Mouse (Mus musculus): ENCODE results near the gene Atg7. TPM values are rescaled to one million over a fixed set of nuclear protein-coding genes. Genes with fewer than 3 reads are reported as not detected.

Atg7 gene
- polyA plus RNA-seq, 1 experiment from 2014 or later, result 17.7 TPM

DNA sequence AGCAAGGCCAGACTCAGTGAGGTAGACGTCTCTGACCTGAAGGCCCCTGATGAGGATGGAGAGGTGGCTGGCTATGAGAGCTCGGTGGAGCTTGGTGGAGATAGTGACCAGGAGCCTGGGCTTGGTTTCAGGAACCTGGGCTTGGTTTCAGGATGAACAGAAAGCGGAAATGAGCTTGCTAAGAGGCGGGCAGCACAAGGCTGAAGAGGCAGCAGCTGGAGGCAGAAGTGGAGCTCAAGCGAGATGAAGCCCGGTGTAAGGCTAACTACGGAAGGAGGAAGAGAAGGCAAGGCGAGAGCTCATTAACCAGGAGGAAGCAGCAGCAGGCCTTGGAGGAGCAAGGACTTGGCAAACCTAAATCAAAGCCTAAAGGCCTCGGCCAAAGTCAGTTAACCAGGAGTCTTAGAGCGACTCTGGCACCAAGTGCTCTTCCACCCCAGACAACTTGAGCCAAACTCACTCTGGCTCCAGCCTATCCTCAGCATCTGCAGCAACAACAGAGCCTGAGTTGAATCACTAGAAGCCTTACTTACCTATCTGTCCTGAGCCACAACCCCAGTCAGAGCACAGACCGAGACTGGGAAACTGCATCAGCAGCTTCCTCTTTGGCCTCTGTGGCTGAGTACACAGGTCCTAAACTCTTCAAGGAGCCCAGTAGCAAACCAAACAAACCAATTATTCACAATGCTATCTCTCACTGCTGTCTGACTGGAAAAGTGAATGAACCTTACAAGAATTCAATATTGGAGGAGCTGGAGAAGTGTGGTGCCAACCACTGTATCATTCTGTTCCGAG, 99.5 kb downstream of the Atg7 start:
- 95% methylated on average over 12 of the region's 12 CpGs for WGBS
- Histone ChIP-seq H3K27ac (no peak overlapping the region), H3K9ac (no peak overlapping the region), H3K4me1 (peaks cover 8% of the 10 kb centered on the region), H3K36me3 (replicated peaks) (no peaks in the 10 kb centered on the region), H3K4me3 (no peak overlapping the region), H3K4me2 (no peak overlapping the region), H3K27me3 (replicated peaks) (no peaks in the 10 kb centered on the region), H3K9me3 (no peaks in the 10 kb centered on the region)
- no peak for ATAC-seq (replicated peaks)

DNA sequence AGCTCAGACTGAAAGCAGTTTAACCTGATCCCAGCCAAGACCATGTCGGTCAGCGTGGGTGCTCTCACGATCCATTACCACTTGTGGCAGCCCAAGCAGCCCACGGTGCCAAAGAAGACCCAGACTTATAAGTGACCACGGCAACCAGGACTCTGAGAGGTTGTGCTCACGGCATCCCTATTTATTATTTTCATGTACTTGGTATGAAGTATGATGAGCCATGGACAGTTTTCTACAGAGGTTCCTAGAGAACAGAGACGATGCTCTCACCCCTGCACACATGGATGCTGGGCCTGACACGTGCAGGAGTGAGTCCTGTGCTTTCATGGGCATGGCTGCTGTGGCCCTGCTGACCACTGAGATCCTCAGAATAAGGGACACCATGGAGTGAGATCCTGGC, 100.2 kb downstream of the Atg7 start:
- H3K4me2 ChIP-seq, result no peak overlapping the region
- no peak overlapping the region for H3K27ac ChIP-seq
- no peak for ATAC-seq (replicated peaks)
- no peaks in the 10 kb centered on the region for H3K9me3 ChIP-seq
- 95% methylated on average over 8 of the region's 8 CpGs for WGBS
- H3K36me3 ChIP-seq (replicated peaks), result no peaks in the 10 kb centered on the region
- no peaks in the 10 kb centered on the region for H3K27me3 ChIP-seq (replicated peaks)
- H3K9ac ChIP-seq, result no peak overlapping the region
- no peak overlapping the region for H3K4me3 ChIP-seq
- H3K4me1 ChIP-seq, result peaks cover 6% of the 10 kb centered on the region

DNA sequence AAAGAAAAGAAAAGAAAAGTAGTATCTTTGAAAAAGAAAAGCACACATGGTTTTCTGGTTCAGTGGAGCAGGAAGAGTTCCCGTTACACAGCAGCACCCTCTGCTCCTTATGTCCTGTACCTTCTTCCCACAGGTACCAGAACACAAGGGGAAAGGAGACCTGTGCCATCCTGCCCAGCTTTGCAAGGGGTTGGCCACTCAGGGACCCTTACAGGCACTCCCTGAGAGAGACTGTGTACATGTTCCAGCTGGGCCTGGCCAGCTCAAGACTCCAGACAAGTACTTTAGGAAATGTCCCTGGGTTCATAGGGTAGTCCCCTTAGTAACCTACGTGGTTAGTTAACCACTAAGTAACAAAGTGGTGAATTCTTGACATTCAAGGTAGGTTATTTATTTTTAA, 100.9 kb downstream of the Atg7 start:
- H3K4me3 ChIP-seq, result no peak overlapping the region
- H3K27me3 ChIP-seq (replicated peaks), result no peaks in the 10 kb centered on the region
- no peak overlapping the region for H3K4me2 ChIP-seq
- H3K4me1 ChIP-seq, result no peaks in the 10 kb centered on the region
- WGBS, result 83% methylated on average over 2 of the region's 2 CpGs
- no peak overlapping the region for H3K27ac ChIP-seq
- no peak overlapping the region for H3K9ac ChIP-seq
- H3K36me3 ChIP-seq (replicated peaks), result no peaks in the 10 kb centered on the region
- no peaks in the 10 kb centered on the region for H3K9me3 ChIP-seq
- no peak for ATAC-seq (replicated peaks)

DNA sequence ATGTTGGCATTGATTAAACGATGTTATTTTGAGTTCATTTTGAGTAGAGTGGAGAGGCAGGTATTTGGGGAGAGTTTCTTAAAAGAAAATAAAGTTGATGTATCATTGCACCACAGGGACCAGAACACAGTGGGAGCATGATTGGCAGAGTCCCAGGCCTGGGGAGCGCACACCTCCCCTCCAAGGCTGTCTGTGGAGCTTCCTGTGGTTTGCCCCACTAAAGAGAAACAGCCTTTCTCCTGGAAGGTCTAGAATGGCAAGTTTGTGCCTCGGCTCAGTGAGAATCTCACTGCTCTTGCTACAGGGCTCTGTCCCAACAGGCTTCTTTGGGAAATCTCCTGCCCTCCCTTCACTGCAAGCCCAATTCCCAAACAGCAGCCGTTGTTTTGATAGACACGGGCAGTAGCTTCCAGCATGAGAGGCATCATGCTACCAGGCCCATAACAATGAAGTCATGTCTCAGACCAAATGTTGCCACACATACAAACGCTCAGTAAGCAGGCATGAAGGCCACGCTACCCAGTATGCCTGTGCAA, 103.6 kb downstream of the Atg7 start:
- WGBS, result 82% methylated on average over 7 of the region's 7 CpGs
- no peak overlapping the region for H3K4me2 ChIP-seq
- no peaks in the 10 kb centered on the region for H3K27me3 ChIP-seq (replicated peaks)
- no peaks in the 10 kb centered on the region for H3K36me3 ChIP-seq (replicated peaks)
- no peak overlapping the region for H3K9ac ChIP-seq
- no peak overlapping the region for H3K27ac ChIP-seq
- H3K4me3 ChIP-seq, result no peak overlapping the region
- H3K9me3 ChIP-seq, result no peaks in the 10 kb centered on the region
- no peaks in the 10 kb centered on the region for H3K4me1 ChIP-seq
- no peak for ATAC-seq (replicated peaks)

DNA sequence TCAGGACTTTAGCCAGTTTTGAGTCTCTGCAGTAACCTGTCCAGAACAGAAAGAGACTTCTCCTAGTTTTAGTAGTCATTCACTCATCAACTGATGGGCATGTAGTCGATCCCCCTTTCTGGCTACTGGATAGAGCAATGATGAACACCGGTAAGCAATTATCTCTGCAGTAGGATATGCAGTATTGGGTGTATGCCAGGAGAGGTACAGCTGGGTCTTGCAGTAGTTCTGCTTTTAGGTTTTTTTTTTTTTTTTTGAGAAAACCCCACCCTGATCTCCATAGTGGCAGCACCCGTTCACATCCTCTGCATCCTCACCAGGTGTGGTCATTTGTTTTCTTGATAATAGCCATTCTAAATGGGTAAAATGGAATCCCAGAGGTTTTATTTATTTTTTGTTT, 105.5 kb downstream of the Atg7 start:
- H3K27ac ChIP-seq, result no peak overlapping the region
- H3K9ac ChIP-seq, result no peak overlapping the region
- no peaks in the 10 kb centered on the region for H3K27me3 ChIP-seq (replicated peaks)
- H3K4me2 ChIP-seq, result no peak overlapping the region
- H3K4me1 ChIP-seq, result no peaks in the 10 kb centered on the region
- H3K9me3 ChIP-seq, result no peaks in the 10 kb centered on the region
- H3K36me3 ChIP-seq (replicated peaks), result no peaks in the 10 kb centered on the region
- H3K4me3 ChIP-seq, result no peak overlapping the region
- no peak for ATAC-seq (replicated peaks)
- WGBS, result 93% methylated on average over 3 of the region's 3 CpGs

DNA sequence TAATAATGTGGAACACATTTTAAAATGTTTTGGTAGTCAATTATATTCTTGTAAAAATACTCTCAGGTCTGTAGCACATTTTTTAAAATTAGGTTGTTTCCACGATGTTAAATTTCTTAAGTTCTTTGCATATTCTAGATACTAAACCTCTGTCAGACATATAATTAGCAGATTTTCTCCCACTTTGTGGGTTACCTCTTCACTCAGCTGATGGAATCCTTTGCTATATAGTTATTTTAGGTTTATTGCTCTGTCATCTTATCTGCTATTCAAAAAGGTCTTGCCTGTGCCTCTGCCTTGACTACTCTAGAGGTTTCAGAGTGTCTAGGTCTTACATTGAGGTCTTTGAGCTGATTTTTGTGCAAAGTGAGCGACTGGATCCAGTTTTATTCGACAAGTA, 106.0 kb downstream of the Atg7 start:
- Histone ChIP-seq H3K36me3 (replicated peaks) (no peaks in the 10 kb centered on the region), H3K9me3 (no peaks in the 10 kb centered on the region), H3K4me3 (no peak overlapping the region), H3K27me3 (replicated peaks) (no peaks in the 10 kb centered on the region), H3K9ac (no peak overlapping the region), H3K27ac (no peak overlapping the region), H3K4me2 (no peak overlapping the region), H3K4me1 (no peaks in the 10 kb centered on the region)
- ATAC-seq (replicated peaks), result no peak
- WGBS, result 95% methylated on average over 3 of the region's 3 CpGs

DNA sequence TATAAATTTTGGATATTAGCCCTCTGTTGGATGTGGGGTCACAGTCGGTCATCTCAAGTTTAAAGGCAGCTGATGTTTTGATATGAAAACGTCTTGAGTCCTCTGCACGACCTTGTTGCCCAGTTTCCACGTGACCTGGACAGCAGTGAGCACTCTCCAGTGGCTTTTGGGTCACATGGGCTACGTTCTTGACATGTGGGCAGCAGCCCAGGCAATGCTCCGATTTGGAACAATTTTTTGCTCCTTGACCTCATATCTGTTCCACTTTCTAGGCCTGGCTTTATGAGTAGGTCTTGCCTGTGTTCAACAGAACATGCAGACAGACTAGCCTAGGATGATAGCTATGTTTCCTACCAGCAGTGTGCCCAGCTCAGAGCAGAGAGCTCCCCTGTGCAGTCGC, 115.9 kb downstream of the Atg7 start:
- ATAC-seq (replicated peaks), result no peak
- WGBS, result 79% methylated on average over 7 of the region's 7 CpGs
- no peaks in the 10 kb centered on the region for H3K9me3 ChIP-seq
- no peaks in the 10 kb centered on the region for H3K4me1 ChIP-seq
- H3K27ac ChIP-seq, result no peak overlapping the region
- H3K27me3 ChIP-seq (replicated peaks), result no peaks in the 10 kb centered on the region
- H3K4me2 ChIP-seq, result no peak overlapping the region
- no peak overlapping the region for H3K9ac ChIP-seq
- H3K36me3 ChIP-seq (replicated peaks), result no peaks in the 10 kb centered on the region
- no peak overlapping the region for H3K4me3 ChIP-seq

DNA sequence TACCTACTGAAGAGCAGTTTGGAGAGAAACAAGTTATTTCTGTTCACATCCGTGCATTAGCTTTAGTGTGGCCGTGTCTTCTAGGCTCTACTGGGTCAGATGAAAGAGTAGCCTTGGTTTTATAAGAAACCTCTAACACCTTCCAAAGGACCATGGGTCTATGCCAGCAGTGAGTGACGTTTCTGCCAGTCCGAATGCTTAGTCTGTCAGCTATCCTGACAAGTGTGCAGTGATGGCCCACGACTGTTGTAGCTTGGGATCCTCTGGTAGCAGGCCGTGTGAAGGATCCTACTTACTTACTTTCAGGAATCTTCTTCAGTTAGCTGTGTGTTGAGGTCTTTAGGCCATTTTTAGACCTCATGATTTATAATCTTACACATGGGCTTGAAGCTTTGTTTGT, 123.4 kb downstream of the Atg7 start:
- 87% methylated on average over 6 of the region's 6 CpGs for WGBS
- Histone ChIP-seq H3K36me3 (replicated peaks) (no peaks in the 10 kb centered on the region), H3K9me3 (no peaks in the 10 kb centered on the region), H3K27ac (no peak overlapping the region), H3K9ac (no peak overlapping the region), H3K27me3 (replicated peaks) (no peaks in the 10 kb centered on the region), H3K4me2 (no peak overlapping the region), H3K4me3 (no peak overlapping the region), H3K4me1 (no peaks in the 10 kb centered on the region)
- no peak for ATAC-seq (replicated peaks)

DNA sequence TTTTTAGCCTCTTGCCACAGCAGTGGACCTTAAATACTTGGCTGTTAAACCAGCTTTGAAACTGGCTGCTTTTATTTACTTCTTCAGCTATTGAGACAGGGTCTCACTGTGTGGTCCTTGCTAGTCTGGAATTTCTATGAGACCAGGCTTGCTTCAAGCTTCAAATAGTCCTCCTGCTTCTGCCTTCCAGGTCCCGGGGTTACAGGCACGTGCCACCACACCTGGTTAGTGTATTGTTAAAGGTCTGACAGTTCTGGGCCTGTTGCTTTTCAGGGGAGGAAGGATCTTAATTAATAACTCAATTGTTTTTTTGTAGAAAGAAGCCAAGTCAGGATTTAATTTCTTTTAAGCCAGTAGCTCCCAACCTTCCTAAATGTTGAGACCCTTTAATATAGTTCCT, 124.8 kb downstream of the Atg7 start:
- 67% methylated on average over 2 of the region's 2 CpGs for WGBS
- no peak overlapping the region for H3K27ac ChIP-seq

DNA sequence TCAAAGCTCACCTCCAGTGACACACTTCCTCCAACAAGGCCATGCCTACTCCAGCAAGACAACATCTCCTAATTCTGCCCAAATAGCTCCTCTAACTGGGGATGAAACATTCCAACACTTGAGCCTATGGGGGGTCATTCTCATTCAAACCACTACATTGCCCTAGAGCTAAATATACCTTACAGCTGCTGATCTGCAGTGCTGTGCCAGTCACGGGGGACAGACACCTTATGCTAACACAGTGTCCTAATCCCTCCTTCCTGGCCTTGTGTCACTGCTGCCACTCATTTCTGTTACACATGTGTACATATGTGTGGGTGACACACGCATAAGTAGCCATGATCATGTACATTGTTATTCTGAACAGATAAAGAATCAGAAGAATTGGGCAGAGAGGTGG, 127.4 kb downstream of the Atg7 start:
- H3K9me3 ChIP-seq, result no peaks in the 10 kb centered on the region
- no peak overlapping the region for H3K4me3 ChIP-seq
- H3K4me2 ChIP-seq, result no peak overlapping the region
- H3K27me3 ChIP-seq (replicated peaks), result no peaks in the 10 kb centered on the region
- ATAC-seq (replicated peaks), result no peak
- no peak overlapping the region for H3K27ac ChIP-seq
- no peak overlapping the region for H3K9ac ChIP-seq
- no peaks in the 10 kb centered on the region for H3K4me1 ChIP-seq
- no peaks in the 10 kb centered on the region for H3K36me3 ChIP-seq (replicated peaks)
- WGBS, result 85% methylated on average over 2 of the region's 2 CpGs

More for the DNA sequence above, 124.8 kb downstream of the Atg7 start:
- H3K27me3 ChIP-seq (replicated peaks), result no peaks in the 10 kb centered on the region
- no peaks in the 10 kb centered on the region for H3K4me1 ChIP-seq
- H3K9ac ChIP-seq, result no peak overlapping the region
- no peak overlapping the region for H3K4me2 ChIP-seq
- H3K9me3 ChIP-seq, result no peaks in the 10 kb centered on the region
- H3K4me3 ChIP-seq, result no peak overlapping the region
- ATAC-seq (replicated peaks), result no peak
- H3K36me3 ChIP-seq (replicated peaks), result no peaks in the 10 kb centered on the region

DNA sequence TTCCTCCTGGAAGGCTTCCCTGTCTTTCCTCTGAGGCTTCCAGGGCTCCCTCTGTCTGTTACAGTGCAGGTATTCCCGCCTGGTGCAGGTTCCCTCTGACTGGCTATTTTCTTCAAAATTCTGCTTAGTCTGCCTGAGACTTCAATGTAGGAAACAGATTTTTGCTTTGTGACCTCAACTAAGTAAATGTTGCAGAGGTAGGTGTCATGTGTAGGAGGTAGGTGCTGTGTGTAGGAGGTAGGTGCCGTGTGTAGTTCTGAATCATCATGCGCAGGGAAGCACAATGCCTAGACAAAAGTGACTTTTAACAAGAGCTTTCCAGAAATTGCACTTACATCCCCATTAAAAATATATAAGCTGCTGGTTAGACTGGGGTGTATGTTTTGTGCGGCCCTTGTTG, 128.6 kb downstream of the Atg7 start:
- Histone ChIP-seq H3K4me2 (no peak overlapping the region), H3K36me3 (replicated peaks) (no peaks in the 10 kb centered on the region), H3K9me3 (no peaks in the 10 kb centered on the region), H3K27ac (no peak overlapping the region), H3K4me3 (no peak overlapping the region), H3K27me3 (replicated peaks) (no peaks in the 10 kb centered on the region), H3K9ac (no peak overlapping the region), H3K4me1 (no peaks in the 10 kb centered on the region)
- 86% methylated on average over 4 of the region's 4 CpGs for WGBS
- ATAC-seq (replicated peaks), result no peak

DNA sequence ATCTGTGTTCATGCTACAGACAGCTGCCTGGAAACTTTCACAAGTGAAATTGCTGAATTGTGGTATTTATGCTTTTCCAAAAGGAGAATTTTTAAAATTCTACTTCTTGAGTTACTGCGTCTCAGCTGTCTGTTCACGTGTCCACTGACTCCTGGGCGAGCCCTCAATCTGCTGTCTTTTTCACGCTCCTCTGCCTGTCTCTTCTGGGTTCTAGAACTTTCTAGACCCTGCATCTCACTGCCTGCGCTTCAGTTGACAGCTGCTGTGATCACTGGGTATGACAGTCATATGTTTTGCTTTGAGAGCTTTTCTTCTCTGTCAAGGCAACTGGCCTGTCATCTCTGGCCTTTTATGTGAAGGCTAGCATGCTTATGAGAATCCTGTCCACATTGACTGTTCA, 132.3 kb downstream of the Atg7 start:
- no peaks in the 10 kb centered on the region for H3K27me3 ChIP-seq (replicated peaks)
- no peak overlapping the region for H3K9ac ChIP-seq
- no peak overlapping the region for H3K4me2 ChIP-seq
- H3K4me1 ChIP-seq, result 0 out of 2 replicates have a peak, but pooled peaks cover 6% of the 10 kb centered on the region
- no peaks in the 10 kb centered on the region for H3K36me3 ChIP-seq (replicated peaks)
- WGBS, result 93% methylated on average over 5 of the region's 5 CpGs
- H3K9me3 ChIP-seq, result no peaks in the 10 kb centered on the region
- ATAC-seq (replicated peaks), result no peak
- no peak overlapping the region for H3K27ac ChIP-seq
- H3K4me3 ChIP-seq, result no peak overlapping the region

DNA sequence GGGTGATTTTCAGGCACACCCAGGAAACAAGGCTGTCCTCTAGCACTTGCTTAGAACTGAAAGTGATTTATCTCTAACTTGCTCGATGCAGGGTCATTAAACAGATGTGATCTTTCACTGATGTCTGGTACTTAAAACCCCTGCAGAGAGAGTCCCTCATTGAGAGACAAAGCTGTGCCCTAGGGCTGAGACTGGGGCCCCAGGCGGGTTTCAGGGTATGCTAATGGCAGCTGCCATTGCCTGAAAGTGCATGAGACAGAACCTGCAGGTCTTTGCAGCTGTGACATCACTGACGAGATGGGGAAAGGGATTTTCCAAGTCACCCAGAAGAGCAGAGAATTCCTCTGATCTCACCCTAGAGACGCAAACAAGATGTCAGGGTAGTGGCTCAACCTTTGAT, 135.0 kb downstream of the Atg7 start:
- 18% methylated on average over 4 of the region's 4 CpGs for whole genome bisulfite sequencing
- Histone ChIP-seq H3K9me3 (no peaks in the 10 kb centered on the region), H3K4me1 (peaks cover 19% of the 10 kb centered on the region), H3K4me2 (no peak overlapping the region), H3K36me3 (replicated peaks) (no peaks in the 10 kb centered on the region), H3K27ac (no peak overlapping the region), H3K4me3 (no peak overlapping the region), H3K27me3 (replicated peaks) (no peaks in the 10 kb centered on the region), H3K9ac (no peak overlapping the region)
- ATAC-seq (replicated peaks), result no peak
